Mouse (Mus musculus): ENCODE measurements at regions not wholly inside any gene's neighbourhood (a gene's known extent, or its start where the extent isn't known, plus 50 kb on each side); places are given as distances from the start of the nearest gene placed in this dataset.

DNA sequence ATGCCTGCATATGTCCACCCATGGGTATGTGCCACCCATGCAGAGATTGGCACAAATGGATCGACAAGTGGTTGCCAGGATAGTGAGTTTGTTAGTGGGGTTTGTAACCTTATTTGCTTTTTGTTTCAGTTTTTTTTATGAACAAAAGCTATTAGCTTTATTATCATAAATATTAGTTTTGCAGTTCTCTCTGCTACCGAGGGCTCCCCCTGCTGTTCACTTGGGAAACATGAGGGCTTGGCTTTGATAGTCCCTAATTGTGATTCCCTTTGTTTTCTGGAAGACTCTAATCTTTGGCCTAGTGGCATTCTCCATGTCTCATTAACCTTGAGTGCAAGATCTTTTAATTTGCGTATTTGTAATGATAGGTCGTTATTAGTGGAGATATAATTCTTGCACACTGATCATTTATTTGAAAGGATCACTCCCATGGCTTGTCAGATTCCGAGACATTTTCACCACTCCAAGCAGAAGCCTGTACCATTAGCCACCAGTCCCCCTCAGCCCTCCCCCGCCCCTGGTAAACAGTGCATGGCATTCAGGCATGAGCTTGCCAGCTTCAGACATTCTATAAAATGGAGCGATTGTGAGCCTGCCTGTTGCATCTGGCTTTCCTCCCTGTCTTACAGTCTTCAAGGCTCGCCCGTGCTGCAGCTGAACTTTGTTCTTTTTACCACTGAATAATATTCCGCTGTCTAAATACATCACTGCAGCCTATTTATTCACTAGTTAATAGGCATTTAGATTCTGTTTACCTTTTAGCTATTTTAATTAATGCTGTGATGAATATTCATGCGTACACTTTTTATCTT lies 249.9 kb upstream of the Rnaseh2b start:
- in situ Hi-C loops (cut with MboI, MseI) = no loop called here

DNA sequence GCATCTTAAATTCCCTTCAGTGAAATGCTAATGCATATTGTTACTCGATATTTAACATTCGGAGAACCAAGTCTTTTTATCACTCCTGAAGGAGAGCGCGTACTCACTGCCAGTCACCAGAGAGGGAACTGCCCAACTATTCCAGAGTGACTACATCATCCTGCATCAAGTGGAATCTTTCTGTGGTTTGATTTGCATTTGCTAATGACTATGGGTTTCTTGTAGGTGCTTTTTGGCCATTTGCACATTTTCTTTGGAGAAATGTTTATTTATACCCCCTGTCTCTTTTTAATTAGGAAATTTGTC lies 249.3 kb upstream of the Rnaseh2b start:
- in situ Hi-C loops (cut with MboI, MseI) = no loop called here

DNA sequence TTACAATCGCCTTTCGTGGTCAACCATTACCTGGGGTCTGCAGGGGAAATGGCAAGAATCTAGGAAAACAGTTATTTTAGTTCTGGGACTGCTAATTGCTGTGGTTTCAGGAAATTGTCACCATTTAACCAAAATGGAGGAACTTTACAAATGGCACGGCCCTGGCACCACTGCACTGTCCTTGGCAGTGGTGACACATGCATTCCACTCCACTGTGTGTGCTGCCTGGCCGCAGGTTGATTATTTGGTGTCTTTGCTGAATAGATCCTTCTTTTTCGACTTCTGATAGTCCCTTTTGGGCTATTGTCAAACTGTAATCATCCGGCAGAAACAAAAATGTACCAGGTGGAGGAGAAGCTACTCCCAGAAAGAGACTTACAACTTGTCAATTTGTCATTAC lies 241.4 kb upstream of the Rnaseh2b start:
- in situ Hi-C loops (cut with MboI, MseI) = no loop called here

DNA sequence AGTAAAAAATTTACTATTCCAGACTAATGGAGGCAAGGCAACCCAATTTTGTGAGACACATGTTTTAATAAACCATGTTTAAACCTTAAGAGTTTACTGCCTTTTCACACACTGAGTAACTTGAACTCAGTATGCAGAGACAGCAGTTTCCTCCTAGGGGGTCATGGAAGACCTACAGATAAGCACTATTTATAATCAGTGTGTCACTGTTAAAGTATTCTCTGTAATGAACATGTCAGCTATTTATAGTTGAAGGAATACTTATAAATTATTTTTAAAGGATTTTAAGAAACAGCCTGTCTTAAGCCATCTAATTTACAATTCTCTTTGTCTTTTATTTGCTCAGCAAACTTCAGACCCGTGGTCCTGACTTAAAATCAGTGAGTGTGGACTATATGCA lies 240.5 kb upstream of the Rnaseh2b start:
- in situ Hi-C loops (cut with MboI, MseI) = no loop called here

DNA sequence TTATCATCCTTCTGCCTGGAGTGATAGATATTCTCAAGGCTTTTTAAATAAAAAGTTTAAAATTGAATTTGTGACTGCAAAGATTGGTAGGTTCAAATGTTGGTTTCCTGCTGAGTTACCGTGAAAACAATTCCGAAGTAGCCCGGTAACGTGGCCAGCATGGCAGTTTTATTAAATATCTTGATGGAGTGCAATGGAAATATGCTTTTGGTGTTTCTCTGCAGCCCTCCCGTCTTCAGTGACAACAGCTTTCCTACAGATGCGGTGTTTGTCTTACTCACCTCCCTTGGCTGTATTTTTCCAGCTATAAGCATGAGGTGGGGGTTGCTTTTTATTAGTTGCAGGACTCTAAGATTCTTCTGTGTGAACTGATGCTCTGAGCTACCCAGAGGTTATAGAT lies 239.4 kb upstream of the Rnaseh2b start:
- in situ Hi-C loops (cut with MboI, MseI) = no loop called here

DNA sequence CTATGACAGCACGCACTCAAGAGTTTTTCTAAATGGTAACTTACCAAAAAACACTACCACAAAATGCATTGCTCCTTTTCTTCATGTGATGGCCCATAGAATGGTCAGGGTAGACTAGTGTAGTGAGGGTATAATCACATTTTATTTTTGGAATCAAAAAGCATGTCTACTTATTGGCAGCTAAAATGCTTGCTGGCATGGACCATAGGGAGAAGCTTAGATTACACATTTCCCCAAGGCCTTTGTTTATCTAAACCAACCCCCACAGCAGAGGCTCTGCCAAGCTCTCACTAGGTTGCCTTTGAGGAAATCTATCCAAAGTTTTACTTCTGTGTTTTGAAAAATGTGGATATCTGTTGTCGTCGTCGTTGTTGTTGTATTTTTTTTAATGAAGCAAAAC lies 235.3 kb upstream of the Rnaseh2b start:
- in situ Hi-C loops (cut with MboI, MseI) = no loop called here

DNA sequence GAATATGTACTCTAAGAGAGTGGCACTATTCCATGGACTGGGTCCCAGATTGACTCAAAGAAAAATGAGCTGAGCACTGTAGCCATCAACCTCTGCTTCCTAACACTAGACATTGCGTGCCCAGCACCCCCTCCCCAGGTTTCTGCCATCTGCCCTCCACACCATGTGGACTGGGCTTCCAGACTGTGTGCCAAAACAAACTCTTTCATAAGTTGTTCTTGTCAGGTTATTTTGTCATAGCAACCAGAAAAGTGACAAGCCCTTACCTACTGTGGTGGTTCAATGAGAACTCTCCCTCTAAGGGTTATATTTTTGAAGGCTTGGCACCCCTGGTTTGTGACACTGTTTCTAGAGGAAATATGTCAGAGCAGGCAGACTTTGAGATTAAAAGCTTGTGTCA lies 234.3 kb upstream of the Rnaseh2b start:
- in situ Hi-C loops (cut with MboI, MseI) = no loop called here

DNA sequence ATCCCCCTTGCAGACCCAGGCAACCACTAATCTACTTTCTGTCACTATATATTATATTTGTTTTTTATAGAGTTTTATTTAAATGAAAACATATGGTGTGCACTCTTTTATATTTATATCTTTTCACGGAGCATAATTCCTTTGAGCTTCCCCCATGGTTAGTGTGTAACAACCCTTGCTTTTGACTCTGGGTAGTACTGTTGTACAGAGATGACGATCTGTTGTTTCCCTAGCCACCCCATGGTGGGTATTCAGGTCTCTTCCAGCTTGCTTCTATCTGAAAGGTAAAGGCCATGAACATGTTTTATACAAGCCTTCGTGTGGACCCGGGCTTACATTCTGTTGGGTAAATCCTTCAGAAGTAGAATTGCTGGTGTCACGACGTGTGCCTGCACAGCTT lies 221.2 kb upstream of the Rnaseh2b start:
- in situ Hi-C loops (cut with MboI, MseI) = no loop called here

DNA sequence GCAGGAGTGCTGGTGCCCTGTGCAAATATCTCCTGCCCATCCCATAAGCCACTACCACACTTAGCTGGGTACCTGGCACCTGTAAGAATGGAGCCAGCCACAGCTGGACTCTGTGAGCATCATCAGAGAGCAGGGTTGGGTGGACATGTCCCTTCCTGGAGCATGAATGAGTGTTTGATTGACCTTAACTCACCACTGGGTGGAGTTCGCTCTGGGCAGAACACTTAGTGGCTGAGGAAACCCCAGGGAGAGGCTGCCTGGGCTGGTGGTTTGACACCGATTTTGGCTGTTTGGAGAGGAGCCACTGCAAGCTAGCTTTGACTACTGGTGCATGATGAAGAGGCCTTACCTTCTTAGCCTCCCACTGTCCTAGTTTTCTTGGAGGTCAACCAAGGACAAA lies 208.3 kb upstream of the Rnaseh2b start:
- in situ Hi-C loops (cut with MboI, MseI) = no loop called here

DNA sequence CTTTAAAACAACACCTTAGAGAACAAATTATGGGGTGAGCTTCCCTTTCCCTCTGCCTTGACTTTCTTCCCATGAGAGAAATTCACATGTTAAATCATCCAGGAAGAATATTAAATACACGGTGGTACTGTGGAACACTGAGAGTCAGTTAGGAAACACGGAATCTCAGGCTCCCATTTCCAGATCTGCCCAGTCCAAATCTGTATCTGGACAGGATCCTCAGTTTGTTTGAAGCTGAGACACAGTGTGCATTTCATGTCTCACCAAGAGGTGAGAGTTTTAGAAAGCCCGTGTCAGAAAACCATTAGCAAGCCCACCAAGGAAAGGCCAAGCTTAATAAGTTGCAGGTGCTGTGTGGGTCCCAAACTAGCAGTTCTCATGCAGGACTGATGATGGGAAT lies 204.2 kb upstream of the Rnaseh2b start:
- in situ Hi-C loops (cut with MboI, MseI) = no loop called here

DNA sequence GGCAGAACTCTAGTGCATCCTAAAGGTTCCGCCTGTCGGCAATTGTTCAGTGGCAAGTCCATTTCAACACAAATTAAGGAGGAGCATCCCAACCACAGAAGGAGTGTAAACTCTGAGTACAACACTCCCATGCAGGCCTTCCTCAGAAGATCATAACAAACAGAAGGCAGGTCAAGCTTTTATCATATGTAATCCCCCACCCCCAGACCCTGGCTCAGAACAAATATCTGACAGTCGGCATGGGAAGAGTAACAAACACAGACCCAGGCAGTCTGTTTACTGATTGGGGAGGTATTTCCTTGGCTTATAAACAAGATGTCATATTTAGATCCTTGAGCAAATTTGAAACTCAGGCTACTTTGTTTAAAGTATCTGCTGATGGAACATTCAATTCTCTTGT lies 174.9 kb upstream of the Rnaseh2b start:
- in situ Hi-C loops (cut with MboI, MseI) = no loop called here

DNA sequence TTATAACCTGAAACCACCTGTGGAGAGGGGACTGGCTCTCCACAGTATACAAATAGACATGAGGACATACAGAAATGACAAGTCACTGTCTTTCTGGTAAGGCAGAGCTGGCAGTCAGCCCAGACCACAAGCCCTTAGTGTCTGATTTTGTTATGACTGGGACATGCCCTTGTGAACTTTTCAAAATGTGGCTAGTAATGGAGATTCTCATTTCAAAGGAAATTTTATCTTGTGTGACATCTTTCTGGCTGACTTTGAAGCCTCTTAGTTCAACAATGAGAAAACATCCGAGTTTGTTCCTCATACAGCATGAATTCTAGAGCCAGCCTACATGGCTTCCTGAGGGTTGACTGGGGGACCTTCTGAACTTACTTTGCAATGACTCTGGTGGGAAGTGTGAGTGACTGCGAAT lies 173.8 kb upstream of the Rnaseh2b start:
- in situ Hi-C loops (cut with MboI, MseI) = no loop called here

DNA sequence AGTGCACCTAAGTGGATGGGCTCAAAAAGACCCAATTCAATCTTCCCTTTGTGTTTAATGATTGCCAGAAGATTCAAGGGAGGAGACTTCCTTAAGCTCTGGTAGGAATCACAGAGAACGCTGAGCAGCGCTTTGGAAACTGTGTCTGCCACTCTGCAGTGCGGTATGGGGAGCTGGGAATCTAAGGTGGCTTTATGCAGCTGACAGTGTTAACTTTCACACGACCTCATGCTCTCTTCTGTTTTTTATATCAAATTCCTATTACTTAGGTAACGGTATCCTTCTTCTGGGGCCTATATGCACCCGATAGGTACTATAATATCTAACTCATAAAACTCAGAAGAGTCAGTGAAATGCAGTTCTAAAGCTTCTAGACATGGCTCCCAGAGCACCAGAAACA lies 163.5 kb upstream of the Rnaseh2b start:
- in situ Hi-C loops (cut with MboI, MseI) = no loop called here

DNA sequence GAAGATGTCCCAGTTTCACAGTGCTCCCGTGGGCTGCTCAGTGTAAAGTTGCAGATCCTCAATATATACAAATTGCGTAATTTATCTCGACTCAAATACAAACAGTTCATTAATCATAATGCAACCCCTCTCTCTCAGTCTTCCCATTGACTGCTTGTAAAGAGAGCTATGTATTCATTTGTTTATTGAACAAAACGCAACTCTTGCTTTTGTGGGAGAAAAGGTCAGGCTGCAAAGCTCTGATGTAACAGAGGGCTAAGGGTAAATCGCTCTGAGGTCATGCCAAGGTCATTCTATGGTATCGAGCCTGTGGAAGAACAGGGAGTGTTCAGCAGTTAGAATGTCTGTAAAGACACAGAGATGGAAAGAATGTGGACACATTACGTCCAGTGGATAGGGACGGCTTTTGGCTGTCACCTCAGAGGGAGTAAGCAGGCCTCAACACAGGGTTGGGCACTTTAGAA lies 160.0 kb upstream of the Rnaseh2b start:
- in situ Hi-C loops (cut with MboI, MseI) = no loop called here

DNA sequence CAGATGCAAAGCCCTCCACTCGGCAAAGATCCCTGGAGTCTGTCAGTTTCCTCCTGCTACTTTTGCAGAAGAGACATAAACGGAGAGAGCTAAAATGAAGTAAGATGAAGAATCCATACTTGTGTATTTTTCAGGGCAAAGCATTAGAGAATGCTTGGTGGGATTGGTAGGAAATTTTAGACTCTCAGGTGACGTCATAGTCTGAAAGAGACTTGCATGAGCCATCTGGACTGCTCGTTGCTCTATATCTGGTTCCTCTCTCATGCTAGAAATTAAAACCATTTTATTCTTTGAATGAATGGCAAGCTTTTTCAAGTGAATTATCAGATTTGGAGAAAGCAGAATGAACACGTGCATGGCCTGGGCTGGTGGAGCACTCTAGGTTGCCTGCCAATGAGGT lies 154.4 kb upstream of the Rnaseh2b start:
- in situ Hi-C loops (cut with MboI, MseI) = no loop called here

DNA sequence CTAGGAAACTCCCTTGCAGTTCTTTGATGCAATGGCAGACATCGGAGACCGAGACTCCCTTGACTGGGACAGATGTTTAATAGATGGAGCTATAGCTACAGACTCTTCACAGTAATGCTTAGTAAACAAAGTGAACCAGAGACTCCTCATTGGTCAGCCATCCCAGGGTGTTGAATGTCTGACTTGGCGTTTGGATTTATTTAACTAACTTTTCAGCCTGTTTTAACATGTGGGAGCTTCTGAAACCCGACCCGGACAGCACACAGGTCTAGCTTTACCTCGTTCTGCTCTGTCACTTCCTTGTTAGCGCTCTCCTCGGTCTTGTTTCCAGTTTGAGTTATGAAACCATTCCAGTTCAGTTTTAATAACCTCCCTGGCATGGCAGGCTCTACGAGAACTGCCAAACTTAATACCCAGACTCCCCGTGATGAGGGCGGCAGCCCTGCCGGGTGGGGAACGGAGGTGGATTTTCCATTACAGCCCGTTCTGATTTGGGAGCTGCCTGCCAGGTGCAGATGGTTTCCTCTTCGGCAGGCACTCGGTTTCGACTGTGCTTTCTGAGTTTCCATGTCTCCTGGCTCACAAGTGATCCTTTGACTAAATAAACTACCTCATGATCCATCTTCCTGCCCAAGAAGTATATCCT lies 147.9 kb upstream of the Rnaseh2b start:
- in situ Hi-C loops (cut with MboI, MseI) = no loop called here

DNA sequence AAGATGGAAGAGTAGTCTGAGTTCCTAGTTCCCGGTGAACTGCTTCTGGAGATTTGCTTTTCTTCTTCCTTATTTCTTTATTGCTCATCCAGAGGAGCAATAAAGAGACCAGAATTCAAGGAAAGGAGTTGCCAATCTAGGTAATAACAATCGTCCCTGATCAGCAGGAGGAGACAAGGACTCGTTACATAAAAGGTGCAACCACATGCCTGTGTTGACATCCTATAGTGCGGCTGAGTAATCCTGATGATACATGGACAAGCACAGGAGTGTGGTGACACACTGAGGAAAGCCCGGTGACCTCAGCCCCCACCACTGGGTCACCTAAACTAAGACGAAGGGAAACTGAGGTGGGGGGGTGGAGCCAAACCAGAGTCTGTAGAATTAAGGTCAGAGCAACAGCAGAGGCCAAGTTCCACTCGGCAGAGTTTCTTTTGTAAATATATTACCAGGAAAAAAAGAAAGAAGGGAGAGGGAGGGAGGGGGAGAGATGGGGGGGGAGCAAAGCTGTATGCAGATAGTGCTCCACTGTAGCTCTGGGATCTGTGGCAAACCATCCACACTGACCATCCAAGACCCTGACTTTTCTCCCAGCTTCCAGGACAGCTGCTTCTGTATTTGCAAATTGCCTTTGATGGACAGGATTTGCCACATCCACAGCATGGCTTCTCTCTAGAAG lies 135.2 kb upstream of the Rnaseh2b start:
- in situ Hi-C loops (cut with MboI, MseI) = no loop called here

DNA sequence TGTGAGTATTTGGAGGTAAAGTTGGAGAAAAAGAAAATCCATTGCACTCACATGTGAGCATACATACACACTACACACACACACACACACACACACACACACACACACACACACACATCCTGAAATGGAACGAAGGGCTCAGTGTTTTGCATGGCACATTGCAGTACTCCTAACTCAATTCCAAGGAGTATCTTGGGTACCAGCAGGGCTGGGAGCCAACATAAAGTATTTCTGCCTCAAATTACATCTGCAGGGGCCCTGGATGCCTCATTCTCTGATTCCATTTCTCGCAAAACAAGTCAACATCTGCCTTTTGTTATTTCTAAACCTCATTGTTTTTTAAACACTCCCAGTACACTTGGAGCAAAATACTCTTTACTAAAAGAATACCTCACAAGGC lies 132.7 kb upstream of the Rnaseh2b start:
- in situ Hi-C loops (cut with MboI, MseI) = no loop called here

DNA sequence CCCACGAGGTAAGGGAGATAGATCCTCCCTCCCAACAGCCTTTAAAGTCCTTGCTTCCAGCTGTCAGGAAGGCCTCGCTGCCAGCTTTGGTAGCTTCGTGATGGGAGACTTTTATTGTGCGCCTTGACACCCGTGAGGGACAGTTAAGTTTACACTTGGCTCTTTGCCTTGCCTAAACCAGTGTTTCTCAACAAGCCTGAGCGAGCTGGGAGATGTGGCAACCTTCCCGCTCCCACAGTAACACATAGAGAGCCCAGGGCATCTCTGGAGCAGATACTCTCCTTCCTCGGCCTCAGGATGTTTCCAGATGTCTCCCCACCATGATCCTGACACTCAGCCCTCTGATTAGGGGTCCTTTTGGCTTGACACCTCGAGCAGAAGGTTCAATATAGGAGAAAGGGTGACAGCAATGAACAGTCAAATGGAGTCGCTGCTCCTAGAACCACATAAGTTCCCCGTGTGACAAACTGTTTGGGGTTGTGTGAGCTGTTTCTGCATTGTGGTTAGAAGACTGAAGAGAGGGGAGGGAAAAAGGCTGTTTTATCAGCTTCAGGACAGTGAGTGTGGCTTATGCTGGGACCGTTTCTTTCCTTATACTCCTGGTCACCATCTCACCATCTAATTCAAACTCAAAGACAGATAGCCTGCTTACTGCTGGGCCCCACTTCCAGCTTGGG lies 129.1 kb upstream of the Rnaseh2b start:
- in situ Hi-C loops (cut with MboI, MseI) = no loop called here

DNA sequence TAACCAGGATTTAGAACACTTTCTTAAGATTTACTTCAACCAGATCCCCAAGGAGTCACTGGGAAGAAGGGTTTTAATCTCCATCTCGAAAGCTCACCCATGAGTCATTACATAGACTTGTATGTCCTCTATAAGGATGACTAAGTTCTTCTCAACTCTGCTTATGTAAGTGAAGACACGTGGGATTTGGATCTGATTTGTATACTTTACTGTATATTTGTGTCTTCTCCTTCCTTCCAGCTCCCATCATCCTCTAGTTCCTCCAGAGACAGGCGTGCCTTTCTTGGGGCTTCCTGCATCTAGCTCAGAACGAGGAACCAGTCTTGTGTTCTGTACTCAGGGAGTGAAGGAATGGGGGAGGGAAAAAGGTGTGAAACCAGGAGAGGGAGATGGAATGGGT lies 127.5 kb upstream of the Rnaseh2b start:
- in situ Hi-C loops (cut with MboI, MseI) = no loop called here

DNA sequence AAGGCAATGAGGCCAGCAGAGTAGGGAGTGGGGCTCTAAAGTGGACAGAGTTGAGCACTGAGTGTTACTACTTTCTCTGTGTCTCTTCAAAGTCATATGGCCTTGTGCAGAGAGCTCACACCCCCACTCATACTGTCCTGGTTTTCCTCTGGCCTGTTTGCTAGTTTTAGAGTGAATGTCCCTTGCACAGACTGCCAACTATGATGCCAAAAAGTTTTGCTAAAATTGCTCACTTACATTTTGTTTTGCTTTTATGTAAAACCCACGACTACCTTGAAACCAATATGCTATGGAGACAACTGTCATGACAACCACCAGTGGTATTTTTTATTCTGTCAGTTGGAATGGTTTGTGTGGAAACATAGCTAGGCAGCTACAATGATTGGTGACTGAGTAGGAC lies 126.4 kb upstream of the Rnaseh2b start:
- in situ Hi-C loops (cut with MboI, MseI) = no loop called here

DNA sequence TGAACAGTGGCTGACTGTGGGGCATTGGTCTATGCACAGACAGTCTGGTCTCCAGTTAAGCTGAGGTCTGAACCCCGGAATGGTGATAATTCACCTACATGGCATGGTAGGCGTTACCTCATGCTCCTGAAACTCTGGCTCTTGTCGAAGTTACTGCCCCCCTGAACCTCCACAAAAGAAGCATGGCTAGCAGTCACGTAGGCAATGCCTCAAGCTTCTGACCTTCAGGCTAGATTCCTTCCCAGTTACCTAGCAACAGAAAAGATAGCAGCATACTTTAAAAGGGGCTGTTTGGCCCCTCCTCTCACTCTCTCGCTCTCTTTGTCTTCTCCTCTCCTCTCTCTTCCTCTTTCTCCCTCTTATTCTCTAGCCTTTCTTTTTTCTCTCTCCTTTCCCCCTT lies 125.8 kb upstream of the Rnaseh2b start:
- in situ Hi-C loops (cut with MboI, MseI) = no loop called here

DNA sequence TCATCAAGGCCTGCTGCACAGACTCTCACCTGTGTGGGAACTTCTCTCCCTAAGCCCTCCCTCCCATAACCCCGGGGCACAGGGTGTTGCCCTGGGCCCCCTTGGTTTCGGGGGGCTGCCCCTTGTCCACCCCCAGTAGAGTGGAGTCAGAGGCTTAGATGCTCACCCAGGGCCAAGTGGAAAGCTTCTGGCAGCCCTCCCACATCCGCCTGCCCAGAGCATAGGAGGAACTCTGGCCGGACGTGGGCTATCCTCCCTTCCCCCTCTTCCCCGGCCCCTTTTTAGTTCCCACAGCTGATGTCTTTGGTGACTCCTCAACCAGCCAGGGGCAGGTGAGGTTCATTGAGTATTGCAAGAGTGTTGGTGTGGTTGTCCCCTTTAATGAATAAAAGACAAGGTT lies 125.3 kb upstream of the Rnaseh2b start:
- in situ Hi-C loops (cut with MboI, MseI) = no loop called here

Measured in T-helper 1 cell (primary cell).